Mouse (Mus musculus): ENCODE data around the gene Mamstr. TPM values are rescaled to one million over a fixed set of nuclear protein-coding genes. Genes with fewer than 3 reads are reported as not detected.

Mamstr gene
- polyA plus RNA-seq, 1 experiment, result 0.48 TPM

DNA sequence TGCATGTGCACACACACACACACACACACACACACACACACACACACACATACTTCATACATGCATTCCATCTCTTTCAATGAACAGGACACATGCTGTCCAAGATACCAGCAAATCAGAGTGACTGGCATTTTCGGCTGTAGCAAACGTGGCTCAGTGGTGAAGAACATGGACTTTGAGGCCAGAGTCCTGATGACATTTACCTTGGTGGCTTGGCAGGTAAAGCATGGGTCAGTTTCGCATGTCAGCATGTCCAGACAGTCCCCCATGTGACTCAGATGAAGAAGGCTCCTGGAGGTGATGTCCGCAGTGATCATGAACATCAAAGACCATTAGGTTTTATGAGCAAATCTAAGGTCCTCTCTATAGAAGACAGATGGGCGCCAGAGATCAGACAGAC is 42.8 kb upstream of the Mamstr start:
- Histone ChIP-seq H3ac (ENCODE audit: control insufficient read depth, insufficient read length, low read depth) (no peak overlapping the region), H3K36me3 (ENCODE audit: control insufficient read depth, insufficient read depth) (no peaks in the 10 kb centered on the region), H3K79me2 (ENCODE audit: control insufficient read depth, insufficient read depth) (no peaks in the 10 kb centered on the region), H3K4me3 (ENCODE audit: insufficient read depth, poor library complexity, severe bottlenecking) (no peak overlapping the region), H3K27me3 (ENCODE audit: control insufficient read depth, insufficient read depth, insufficient read length) (no peaks in the 10 kb centered on the region), H3K79me3 (ENCODE audit: low read depth) (no peaks in the 10 kb centered on the region)
- no peak for TF ChIP-seq CEBPB (IDR thresholded peaks at IDR 0.05; ENCODE audit: low read depth)

DNA sequence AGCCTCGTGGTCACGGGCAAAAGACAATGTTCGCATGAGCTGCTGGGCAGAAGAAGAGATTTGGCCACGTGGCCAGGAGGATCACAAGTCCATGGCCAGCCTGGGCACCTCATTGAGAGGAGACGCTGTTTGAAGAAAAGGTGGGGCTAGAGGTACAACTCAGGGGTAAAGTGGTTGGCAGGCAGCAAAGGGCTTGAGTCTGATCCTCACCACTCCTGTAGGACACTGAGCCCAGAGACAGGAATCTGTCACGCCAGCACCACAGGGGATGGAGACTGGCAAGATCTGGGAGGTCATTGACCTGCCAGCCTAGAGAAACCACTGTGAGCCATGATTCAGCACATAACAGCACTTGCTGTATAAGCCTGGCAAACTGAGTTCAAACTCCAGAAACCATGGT is 42.2 kb upstream of the Mamstr start:
- Histone ChIP-seq H3K79me2 (ENCODE audit: control insufficient read depth, insufficient read depth) (no peaks in the 10 kb centered on the region), H3ac (ENCODE audit: control insufficient read depth, insufficient read length, low read depth) (no peak overlapping the region), H3K4me3 (ENCODE audit: insufficient read depth, poor library complexity, severe bottlenecking) (no peak overlapping the region), H3K36me3 (ENCODE audit: control insufficient read depth, insufficient read depth) (no peaks in the 10 kb centered on the region), H3K79me3 (ENCODE audit: low read depth) (no peaks in the 10 kb centered on the region), H3K27me3 (ENCODE audit: control insufficient read depth, insufficient read depth, insufficient read length) (no peaks in the 10 kb centered on the region)
- TF ChIP-seq CEBPB (IDR thresholded peaks at IDR 0.05; ENCODE audit: low read depth) (no peak), FOSL1 (IDR thresholded peaks at IDR 0.05; ENCODE audit: insufficient read depth, low read length, poor library complexity, severe bottlenecking) (no peak), USF1 (IDR thresholded peaks at IDR 0.05; ENCODE audit: low read depth) (no peak), MYOD1 (IDR thresholded peaks at IDR 0.05; ENCODE audit: control insufficient read depth, insufficient read length, low read depth) (no peak), CTCF (IDR thresholded peaks at IDR 0.05; ENCODE audit: control insufficient read depth, insufficient read depth, insufficient read length) (no peak), MYOG (IDR thresholded peaks at IDR 0.05; ENCODE audit: control insufficient read depth, extremely low read depth, insufficient read length) (no peak), MAX (IDR thresholded peaks at IDR 0.05) (no peak)

DNA sequence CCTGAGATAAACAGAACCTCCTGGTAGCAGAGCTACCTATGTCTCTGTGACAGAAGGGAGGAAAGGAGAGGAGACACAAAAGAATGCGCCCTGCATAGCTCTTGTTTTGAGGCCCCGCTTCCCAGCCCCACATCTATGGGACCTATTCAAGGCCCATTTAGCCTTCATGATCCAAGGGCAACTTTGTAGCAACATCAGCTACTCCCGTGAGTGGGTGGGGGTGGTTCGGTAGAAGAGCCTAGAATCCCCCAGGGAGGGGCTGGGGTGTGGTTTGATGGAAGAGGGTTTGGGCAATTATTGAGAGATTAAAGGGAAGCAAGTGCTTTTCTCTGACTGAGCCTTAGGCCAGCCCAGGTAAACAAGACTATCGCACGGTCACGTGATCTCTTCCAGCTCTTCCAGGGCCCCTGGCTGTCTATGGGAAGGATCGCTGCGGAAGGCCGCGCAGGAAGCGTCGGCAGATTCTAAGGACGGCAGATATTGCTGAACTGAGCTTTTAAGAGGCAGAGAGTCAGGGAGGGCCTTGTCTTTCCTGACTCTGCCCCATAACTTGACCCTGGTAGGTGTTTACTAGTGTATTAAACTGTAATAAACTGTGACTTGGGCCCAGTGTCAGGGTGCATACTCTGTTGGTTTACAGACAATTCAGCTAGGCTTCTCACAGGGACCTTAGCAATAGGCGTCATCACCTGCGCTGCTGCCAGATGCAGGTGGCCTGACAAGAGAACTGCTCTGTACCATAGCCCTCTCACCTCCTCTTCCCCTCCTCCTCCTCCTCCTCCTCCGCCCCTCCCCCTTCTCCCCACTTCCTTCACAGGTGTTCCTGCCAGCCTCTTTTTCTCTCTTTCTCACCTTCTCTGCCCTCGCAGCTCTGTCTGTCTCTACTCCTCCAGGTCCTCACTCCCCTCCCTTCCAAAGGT is 40.6 kb upstream of the Mamstr start:
- no peaks in the 10 kb centered on the region for H3K27me3 ChIP-seq (ENCODE audit: control insufficient read depth, insufficient read depth, insufficient read length)
- no peaks in the 10 kb centered on the region for H3K79me3 ChIP-seq (ENCODE audit: low read depth)
- H3K36me3 ChIP-seq (ENCODE audit: control insufficient read depth, insufficient read depth), result no peaks in the 10 kb centered on the region
- H3K4me3 ChIP-seq (ENCODE audit: insufficient read depth, poor library complexity, severe bottlenecking), result no peak overlapping the region
- no peaks in the 10 kb centered on the region for H3K79me2 ChIP-seq (ENCODE audit: control insufficient read depth, insufficient read depth)
- H3ac ChIP-seq (ENCODE audit: control insufficient read depth, insufficient read length, low read depth), result no peak overlapping the region
- TF ChIP-seq CEBPB (IDR thresholded peaks at IDR 0.05; ENCODE audit: low read depth), result no peak
- TF ChIP-seq FOSL1 (IDR thresholded peaks at IDR 0.05; ENCODE audit: insufficient read depth, low read length, poor library complexity, severe bottlenecking), result no peak
- TF ChIP-seq MYOG (IDR thresholded peaks at IDR 0.05; ENCODE audit: control insufficient read depth, extremely low read depth, insufficient read length), result no peak

DNA sequence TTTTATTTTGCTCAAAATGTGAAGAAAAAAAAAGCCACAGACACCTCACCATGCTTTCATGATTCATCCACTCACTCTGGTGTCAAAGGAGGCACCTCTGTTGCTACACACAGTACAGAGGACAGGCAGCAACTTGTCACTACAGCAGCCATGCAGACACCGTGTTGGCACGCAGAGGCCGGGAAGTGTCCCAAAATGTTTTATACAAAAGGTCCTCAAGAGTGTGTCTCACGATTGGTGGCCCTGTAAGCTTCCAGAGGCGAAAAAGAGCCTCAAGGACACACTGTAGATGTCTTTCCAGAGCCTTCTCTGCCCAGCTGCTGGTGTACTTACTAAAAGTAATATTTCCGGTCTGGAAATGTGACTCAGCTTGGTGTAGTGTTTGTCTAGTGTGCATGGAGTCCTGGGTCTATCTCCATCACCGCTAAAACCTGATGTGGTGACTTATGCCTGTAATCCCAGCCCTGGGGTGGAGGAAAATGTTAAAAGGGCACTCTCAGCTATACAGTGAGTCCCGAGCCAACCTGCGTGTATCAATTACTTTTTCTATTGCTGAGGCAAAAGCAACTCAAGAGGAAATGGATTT is 34.0 kb upstream of the Mamstr start:
- no peaks in the 10 kb centered on the region for H3K36me3 ChIP-seq (ENCODE audit: control insufficient read depth, insufficient read depth)
- TF ChIP-seq MYOD1 (IDR thresholded peaks at IDR 0.05; ENCODE audit: control insufficient read depth, insufficient read length, low read depth), result no peak
- no peak for TF ChIP-seq CEBPB (IDR thresholded peaks at IDR 0.05; ENCODE audit: low read depth)
- no peak for TF ChIP-seq MYOG (IDR thresholded peaks at IDR 0.05; ENCODE audit: control insufficient read depth, extremely low read depth, insufficient read length)
- no peak for TF ChIP-seq MAX (IDR thresholded peaks at IDR 0.05)
- no peak for TF ChIP-seq CTCF (IDR thresholded peaks at IDR 0.05; ENCODE audit: control insufficient read depth, insufficient read depth, insufficient read length)
- TF ChIP-seq USF1 (IDR thresholded peaks at IDR 0.05; ENCODE audit: low read depth), result no peak
- TF ChIP-seq FOSL1 (IDR thresholded peaks at IDR 0.05; ENCODE audit: insufficient read depth, low read length, poor library complexity, severe bottlenecking), result no peak
- no peak overlapping the region for H3ac ChIP-seq (ENCODE audit: control insufficient read depth, insufficient read length, low read depth)
- H3K27me3 ChIP-seq (ENCODE audit: control insufficient read depth, insufficient read depth, insufficient read length), result no peaks in the 10 kb centered on the region
- H3K79me2 ChIP-seq (ENCODE audit: control insufficient read depth, insufficient read depth), result no peaks in the 10 kb centered on the region
- no peaks in the 10 kb centered on the region for H3K79me3 ChIP-seq (ENCODE audit: low read depth)
- no peak overlapping the region for H3K4me3 ChIP-seq (ENCODE audit: insufficient read depth, poor library complexity, severe bottlenecking)

DNA sequence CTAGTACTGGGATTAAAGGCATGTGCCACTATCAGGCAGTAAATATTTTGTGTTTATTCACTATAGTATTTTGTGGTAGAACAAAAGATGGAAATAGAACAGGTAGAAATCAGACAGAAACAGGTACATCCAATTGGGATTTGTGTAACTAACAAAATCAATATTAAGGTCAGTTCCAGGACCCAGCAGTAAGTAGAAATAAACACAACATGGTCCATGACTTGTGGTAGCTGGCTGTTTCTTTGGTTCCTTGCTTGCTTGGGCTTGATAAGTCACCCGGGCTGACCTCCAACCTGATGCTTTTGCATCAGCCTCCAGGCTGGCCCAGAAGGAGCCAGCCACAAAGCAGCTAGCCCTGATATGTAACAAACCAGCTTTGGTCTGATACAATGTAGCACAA is 30.3 kb upstream of the Mamstr start:
- Histone ChIP-seq H3K36me3 (ENCODE audit: control insufficient read depth, insufficient read depth) (no peaks in the 10 kb centered on the region), H3K27me3 (ENCODE audit: control insufficient read depth, insufficient read depth, insufficient read length) (no peaks in the 10 kb centered on the region), H3K4me3 (ENCODE audit: insufficient read depth, poor library complexity, severe bottlenecking) (no peak overlapping the region), H3K79me3 (ENCODE audit: low read depth) (no peaks in the 10 kb centered on the region), H3K79me2 (ENCODE audit: control insufficient read depth, insufficient read depth) (no peaks in the 10 kb centered on the region), H3ac (ENCODE audit: control insufficient read depth, insufficient read length, low read depth) (no peak overlapping the region)
- no peak for TF ChIP-seq CTCF (IDR thresholded peaks at IDR 0.05; ENCODE audit: control insufficient read depth, insufficient read depth, insufficient read length)
- TF ChIP-seq FOSL1 (IDR thresholded peaks at IDR 0.05; ENCODE audit: insufficient read depth, low read length, poor library complexity, severe bottlenecking), result no peak
- no peak for TF ChIP-seq MAX (IDR thresholded peaks at IDR 0.05)

DNA sequence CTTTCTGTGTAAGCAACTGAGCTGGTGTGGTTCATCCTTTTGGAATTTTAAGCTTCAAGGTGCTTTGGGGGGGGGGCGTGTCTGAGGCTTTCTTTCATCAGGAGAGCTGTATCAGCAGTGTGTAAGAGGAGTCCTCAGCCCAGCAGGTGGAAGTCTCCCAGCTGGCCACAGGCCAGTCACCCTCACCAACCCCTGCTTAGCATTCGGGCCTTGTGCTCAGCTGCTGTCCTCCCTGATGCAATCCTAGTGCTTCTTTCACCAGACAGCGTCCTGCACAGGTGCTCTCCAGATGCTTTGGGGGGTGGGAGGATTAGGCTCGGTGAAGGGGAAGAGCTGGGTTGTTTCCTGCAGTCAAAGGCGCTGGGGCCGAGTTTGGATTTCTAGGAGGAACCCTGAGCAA is 23.5 kb upstream of the Mamstr start:
- TF ChIP-seq CTCF (IDR thresholded peaks at IDR 0.05; ENCODE audit: control insufficient read depth, insufficient read depth, insufficient read length), result no peak
- TF ChIP-seq MAX (IDR thresholded peaks at IDR 0.05), result no peak
- no peak for TF ChIP-seq USF1 (IDR thresholded peaks at IDR 0.05; ENCODE audit: low read depth)
- TF ChIP-seq FOSL1 (IDR thresholded peaks at IDR 0.05; ENCODE audit: insufficient read depth, low read length, poor library complexity, severe bottlenecking), result no peak
- no peak for TF ChIP-seq MYOD1 (IDR thresholded peaks at IDR 0.05; ENCODE audit: control insufficient read depth, insufficient read length, low read depth)
- TF ChIP-seq MYOG (IDR thresholded peaks at IDR 0.05; ENCODE audit: control insufficient read depth, extremely low read depth, insufficient read length), result no peak
- no peak for TF ChIP-seq CEBPB (IDR thresholded peaks at IDR 0.05; ENCODE audit: low read depth)

More for the DNA sequence above, 23.5 kb upstream of the Mamstr start:
- Histone ChIP-seq H3K36me3 (ENCODE audit: control insufficient read depth, insufficient read depth) (no peaks in the 10 kb centered on the region), H3K79me2 (ENCODE audit: control insufficient read depth, insufficient read depth) (no peaks in the 10 kb centered on the region), H3K4me3 (ENCODE audit: insufficient read depth, poor library complexity, severe bottlenecking) (no peak overlapping the region), H3ac (ENCODE audit: control insufficient read depth, insufficient read length, low read depth) (no peak overlapping the region), H3K79me3 (ENCODE audit: low read depth) (no peaks in the 10 kb centered on the region), H3K27me3 (ENCODE audit: control insufficient read depth, insufficient read depth, insufficient read length) (no peaks in the 10 kb centered on the region)
